Mouse (Mus musculus): ENCODE measurements around the gene Zfand4. TPM values are rescaled to one million over a fixed set of nuclear protein-coding genes. Genes with fewer than 3 reads are reported as not detected.
A peak's percentile ranks its signal among the peaks of the same experiment; 100 is the strongest.

The Zfand4 gene
- polyA plus RNA-seq, 1 experiment = 157 TPM

GRCm38 (mm10) chr6:116259649-116260048 lies 4.4 kb upstream of the Zfand4 start:
- no peak overlapping the region for H3K27ac ChIP-seq (ENCODE audit: control insufficient read depth, insufficient read depth, low read depth, low read length)
- TF ChIP-seq POLR2A (IDR thresholded peaks at IDR 0.05; ENCODE audit: control insufficient read depth, low read depth, low read length) (no peak), CTCF (IDR thresholded peaks at IDR 0.05; ENCODE audit: control insufficient read depth, insufficient read depth, insufficient replicate concordance, low read depth, low read length) (no peak)
- H3K4me3 ChIP-seq (ENCODE audit: control insufficient read depth, low read depth, low read length) = no peak overlapping the region
- H3K4me1 ChIP-seq (ENCODE audit: control insufficient read depth, insufficient read depth, low read length) = no peaks in the 10 kb centered on the region
- peaks cover 1% of the 10 kb centered on the region for H3K36me3 ChIP-seq (ENCODE audit: control insufficient read depth, insufficient read depth, low read length)
- H3K27me3 ChIP-seq (ENCODE audit: control insufficient read depth, insufficient read depth, low read length) = no peaks in the 10 kb centered on the region

- Histone ChIP-seq H3K4me1 (ENCODE audit: control insufficient read depth, insufficient read depth, low read length) (no peaks in the 10 kb centered on the region), H3K36me3 (ENCODE audit: control insufficient read depth, insufficient read depth, low read length) (peaks cover 2% of the 10 kb centered on the region), H3K27ac (ENCODE audit: control insufficient read depth, insufficient read depth, low read depth, low read length) (no peak overlapping the region), H3K27me3 (ENCODE audit: control insufficient read depth, insufficient read depth, low read length) (no peaks in the 10 kb centered on the region), H3K4me3 (ENCODE audit: control insufficient read depth, low read depth, low read length) (no peak overlapping the region)
- no peak for TF ChIP-seq POLR2A (IDR thresholded peaks at IDR 0.05; ENCODE audit: control insufficient read depth, low read depth, low read length)
- no peak for TF ChIP-seq CTCF (IDR thresholded peaks at IDR 0.05; ENCODE audit: control insufficient read depth, insufficient read depth, insufficient replicate concordance, low read depth, low read length)
Observed at GRCm38 (mm10) chr6:116260481-116260880, 3.5 kb upstream of the Zfand4 start.

GRCm38 (mm10) chr6:116262824-116263223 lies 1.2 kb upstream of the Zfand4 start:
- H3K4me1 ChIP-seq (ENCODE audit: control insufficient read depth, insufficient read depth, low read length) = no peaks in the 10 kb centered on the region
- peaks cover 2% of the 10 kb centered on the region for H3K36me3 ChIP-seq (ENCODE audit: control insufficient read depth, insufficient read depth, low read length)
- 0 out of 2 replicates have a peak, but pooled peaks have one; percentile 2 for TF ChIP-seq POLR2A (IDR thresholded peaks at IDR 0.05; ENCODE audit: control insufficient read depth, low read depth, low read length)
- no peak for TF ChIP-seq CTCF (IDR thresholded peaks at IDR 0.05; ENCODE audit: control insufficient read depth, insufficient read depth, insufficient replicate concordance, low read depth, low read length)
- peak overlapping the region; percentile 95 for H3K4me3 ChIP-seq (ENCODE audit: control insufficient read depth, low read depth, low read length)
- peak overlapping the region; percentile 97 for H3K27ac ChIP-seq (ENCODE audit: control insufficient read depth, insufficient read depth, low read depth, low read length)
- no peaks in the 10 kb centered on the region for H3K27me3 ChIP-seq (ENCODE audit: control insufficient read depth, insufficient read depth, low read length)

DNA sequence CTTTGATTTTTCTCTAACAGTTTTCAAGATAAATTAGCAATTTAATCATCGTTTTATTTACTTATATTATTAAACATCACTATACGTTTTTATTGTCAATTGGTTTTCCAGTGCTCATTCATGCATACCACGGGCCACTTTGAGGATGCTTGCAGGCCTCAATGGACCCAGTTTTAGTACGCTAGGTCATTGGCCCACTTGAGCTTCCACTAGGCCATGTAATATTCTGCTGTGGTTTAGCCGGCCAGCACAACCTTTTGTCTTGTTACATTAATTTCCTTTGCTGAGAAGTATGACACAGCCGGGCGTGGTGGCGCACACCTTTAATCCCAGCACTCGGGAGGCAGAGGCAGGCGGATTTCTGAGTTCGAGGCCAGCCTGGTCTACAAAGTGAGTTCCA lies 814 bp downstream of the Zfand4 start:
- H3K27ac ChIP-seq (ENCODE audit: control insufficient read depth, insufficient read depth, low read depth, low read length) = peak overlapping the region; percentile 98

DNA sequence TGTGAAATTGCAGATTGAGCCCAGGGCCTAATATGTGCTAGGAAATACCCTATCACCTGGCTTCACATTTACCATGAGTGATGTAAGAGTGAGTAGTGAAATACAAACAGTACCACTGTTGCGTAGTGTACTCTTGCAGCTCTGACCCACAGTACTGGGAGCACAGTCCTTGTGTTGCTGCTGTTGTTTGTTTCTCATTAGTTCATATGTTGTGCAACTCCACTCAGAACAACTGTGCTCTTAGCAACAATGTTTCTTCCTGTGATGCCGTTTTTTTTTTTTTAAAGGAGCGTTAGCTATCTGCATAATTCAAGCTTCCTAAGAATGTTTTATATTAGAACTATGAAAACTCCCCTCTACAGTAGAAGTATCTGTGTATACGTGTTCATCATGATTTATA lies 1.6 kb downstream of the Zfand4 start:
- Histone ChIP-seq H3K4me1 (ENCODE audit: control insufficient read depth, insufficient read depth, low read length) (no peaks in the 10 kb centered on the region), H3K4me3 (ENCODE audit: control insufficient read depth, low read depth, low read length) (peak overlapping the region; percentile 65; the same call in 1 of the 2 replicates), H3K27ac (ENCODE audit: control insufficient read depth, insufficient read depth, low read depth, low read length) (no peak overlapping the region), H3K27me3 (ENCODE audit: control insufficient read depth, insufficient read depth, low read length) (no peaks in the 10 kb centered on the region), H3K36me3 (ENCODE audit: control insufficient read depth, insufficient read depth, low read length) (peaks cover 2% of the 10 kb centered on the region)
- TF ChIP-seq CTCF (IDR thresholded peaks at IDR 0.05; ENCODE audit: control insufficient read depth, insufficient read depth, insufficient replicate concordance, low read depth, low read length) (no peak), POLR2A (IDR thresholded peaks at IDR 0.05; ENCODE audit: control insufficient read depth, low read depth, low read length) (no peak)

More for the DNA sequence above, 814 bp downstream of the Zfand4 start:
- Histone ChIP-seq H3K4me1 (ENCODE audit: control insufficient read depth, insufficient read depth, low read length) (no peaks in the 10 kb centered on the region), H3K36me3 (ENCODE audit: control insufficient read depth, insufficient read depth, low read length) (peaks cover 2% of the 10 kb centered on the region), H3K4me3 (ENCODE audit: control insufficient read depth, low read depth, low read length) (peak overlapping the region; percentile 95), H3K27me3 (ENCODE audit: control insufficient read depth, insufficient read depth, low read length) (no peaks in the 10 kb centered on the region)
- TF ChIP-seq CTCF (IDR thresholded peaks at IDR 0.05; ENCODE audit: control insufficient read depth, insufficient read depth, insufficient replicate concordance, low read depth, low read length) (no peak), POLR2A (IDR thresholded peaks at IDR 0.05; ENCODE audit: control insufficient read depth, low read depth, low read length) (no peak)

DNA sequence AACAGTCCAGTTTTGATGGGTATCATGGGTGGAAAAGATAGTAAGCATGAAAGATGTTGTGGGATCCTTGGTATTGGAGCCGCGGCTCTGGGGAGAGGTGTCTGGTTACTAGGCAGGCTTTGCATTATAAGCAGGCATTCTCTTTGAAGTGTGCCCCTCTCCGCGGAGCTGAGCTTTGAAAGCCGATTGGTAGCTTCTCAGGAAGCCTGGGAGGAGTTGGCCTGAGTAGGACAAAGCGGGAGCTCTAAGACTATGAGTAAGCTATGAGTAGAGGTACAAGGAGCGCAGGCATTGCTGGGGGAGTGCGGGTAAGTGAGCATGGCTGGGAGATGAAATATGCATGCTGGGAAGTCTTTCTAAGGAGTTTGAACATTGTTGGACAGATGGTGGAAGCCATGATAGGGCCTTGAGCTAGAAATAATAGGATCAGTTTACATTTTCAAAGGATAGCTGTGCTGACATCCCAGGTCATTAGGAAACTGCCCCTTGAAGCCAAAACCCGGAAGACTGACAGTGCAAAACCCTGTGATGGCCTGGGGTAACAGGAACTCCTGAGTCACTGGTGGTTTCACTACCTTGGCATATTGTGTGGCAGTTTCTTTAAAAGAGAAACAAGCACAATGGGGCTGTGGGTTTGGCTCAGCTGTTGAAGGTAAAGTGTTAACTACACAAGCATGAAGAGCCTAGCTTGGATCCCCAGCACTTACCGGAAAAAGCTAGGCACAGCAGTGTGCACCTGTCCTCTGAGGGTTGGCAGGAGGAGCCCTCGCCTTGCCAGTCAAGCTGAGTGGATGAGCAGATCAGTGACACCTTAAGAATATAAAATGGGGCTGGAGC lies 2.5 kb downstream of the Zfand4 start:
- TF ChIP-seq POLR2A (IDR thresholded peaks at IDR 0.05; ENCODE audit: control insufficient read depth, low read depth, low read length) (no peak), CTCF (IDR thresholded peaks at IDR 0.05; ENCODE audit: control insufficient read depth, insufficient read depth, insufficient replicate concordance, low read depth, low read length) (no peak)

DNA sequence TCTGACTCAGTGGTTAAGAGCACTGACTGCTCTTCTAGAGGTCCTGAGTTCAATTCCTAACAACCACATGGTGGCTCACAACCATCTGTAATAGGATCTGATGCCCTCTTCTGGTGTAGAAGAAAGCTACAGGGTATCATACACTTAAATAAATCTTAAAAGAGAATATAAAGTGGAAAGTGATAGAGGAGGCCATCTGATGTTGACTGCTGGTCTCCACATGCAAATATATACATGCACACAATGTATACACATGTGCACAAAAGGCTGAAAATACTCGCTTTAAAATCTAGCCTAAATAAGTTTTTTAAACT lies 3.0 kb downstream of the Zfand4 start:
- no peaks in the 10 kb centered on the region for H3K4me1 ChIP-seq (ENCODE audit: control insufficient read depth, insufficient read depth, low read length)
- H3K36me3 ChIP-seq (ENCODE audit: control insufficient read depth, insufficient read depth, low read length) = peaks cover 2% of the 10 kb centered on the region
- H3K4me3 ChIP-seq (ENCODE audit: control insufficient read depth, low read depth, low read length) = no peak overlapping the region
- H3K27ac ChIP-seq (ENCODE audit: control insufficient read depth, insufficient read depth, low read depth, low read length) = no peak overlapping the region
- TF ChIP-seq POLR2A (IDR thresholded peaks at IDR 0.05; ENCODE audit: control insufficient read depth, low read depth, low read length) (no peak), CTCF (IDR thresholded peaks at IDR 0.05; ENCODE audit: control insufficient read depth, insufficient read depth, insufficient replicate concordance, low read depth, low read length) (no peak)
- no peaks in the 10 kb centered on the region for H3K27me3 ChIP-seq (ENCODE audit: control insufficient read depth, insufficient read depth, low read length)

More for the DNA sequence above, 2.5 kb downstream of the Zfand4 start:
- Histone ChIP-seq H3K4me3 (ENCODE audit: control insufficient read depth, low read depth, low read length) (peak overlapping the region; percentile 62), H3K27me3 (ENCODE audit: control insufficient read depth, insufficient read depth, low read length) (no peaks in the 10 kb centered on the region), H3K4me1 (ENCODE audit: control insufficient read depth, insufficient read depth, low read length) (no peaks in the 10 kb centered on the region), H3K36me3 (ENCODE audit: control insufficient read depth, insufficient read depth, low read length) (peaks cover 2% of the 10 kb centered on the region), H3K27ac (ENCODE audit: control insufficient read depth, insufficient read depth, low read depth, low read length) (no peak overlapping the region)

Data from testis, adult 2 months (tissue).